Mouse (Mus musculus) Patski (cell line): ENCODE measurements around the gene Tomm22. TPM values are rescaled to one million over a fixed set of nuclear protein-coding genes. Genes with fewer than 3 reads are reported as not detected.

Experiments used
- ATAC-seq: fragments of 100-300 bp; one replicate; pipeline ENCODE4 v1.8.0; 2021
- CTCF ChIA-PET: fragments of 350-600 bp; sonication (Branson Sonifier 250); formaldehyde crosslinking; loops from one replicate; lab custom pipeline; 2022; ENCODE audit warnings: inconsistent platforms; lab: Charles Lee
- POLR2A ChIA-PET: fragments of 350-600 bp; sonication (Branson Sonifier 250); formaldehyde crosslinking; loops from one replicate; lab custom pipeline; 2022; ENCODE audit warnings: antibody characterized with exemption, inconsistent platforms; lab: Charles Lee
- DNase-seq: peaks from one replicate; pipeline ENCODE4 v3.0.0-alpha.2; 2011; ENCODE audit warnings: low read depth, low spot score
- H3K27me3 ChIP-seq: fragments of 371-371 bp; one replicate; pipeline ENCODE4 v1.5.1; 2021
- CTCF ChIP-seq: fragments of 100-300 bp; IDR thresholded peaks from one replicate; pipeline ENCODE4 v1.5.1; 2021
- in situ Hi-C: fragments of 300-500 bp; cut with MboI; formaldehyde crosslinking; loops from 3 replicates; pipeline ENCODE4 v1.11.1; 2018; ENCODE audit warnings: low pct_unique_long_range_greater_than_20kb, mixed read lengths
- polyA plus RNA-seq: library from polyadenylated mRNA; unstranded; gene quantifications from one replicate; pipeline ENCODE4 v1.2.3, GENCODE M21; 2021

Tomm22 gene
- polyA plus RNA-seq, 1 experiment from 2014 or later = 201 TPM

GRCm38 (mm10) chr15:79716710-79717109 is 46.0 kb downstream of the Tomm22 start:
- no peak for DNase-seq
- CTCF ChIA-PET = interaction anchor here (0.8 to 1.2 kb wide), 2 partner anchors 9 to 19 kb away, joined by 3 read pairs; no protein-coding TSS in a partner anchor
- no peak for TF ChIP-seq CTCF
- POLR2A ChIA-PET = interaction anchor here (1.5 kb wide), 1 partner anchor 24 kb away, joined by 5 read pairs; no protein-coding TSS in a partner anchor
- in situ Hi-C loops = no loop called here
- no peaks in the 10 kb centered on the region for H3K27me3 ChIP-seq
- no peak for ATAC-seq

DNA sequence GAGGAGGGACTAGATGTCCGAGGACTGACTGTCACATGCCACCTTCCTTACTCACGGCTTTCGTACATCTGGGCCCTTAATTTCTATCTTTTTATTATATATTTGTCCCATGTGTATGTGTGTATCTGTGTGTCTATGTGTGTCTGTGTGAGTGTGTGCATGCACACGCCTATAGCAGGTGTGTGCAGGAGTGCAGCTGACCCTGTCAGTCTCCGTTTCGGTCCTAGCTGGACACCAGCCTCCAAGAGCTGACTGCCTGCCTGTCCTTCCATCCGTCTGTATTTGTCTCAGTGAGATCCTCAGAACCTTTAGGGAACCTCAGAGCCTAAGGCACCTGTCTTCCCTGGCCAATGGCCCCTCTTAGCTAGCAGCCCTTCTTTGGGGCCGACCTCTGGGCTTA is 49.6 kb downstream of the Tomm22 start:
- ATAC-seq (no peak), DNase-seq (no peak)
- in situ Hi-C loops = no loop called here
- ChIA-PET POLR2A (no interaction called here), CTCF (no interaction called here)
- TF ChIP-seq CTCF = no peak
- no peaks in the 10 kb centered on the region for H3K27me3 ChIP-seq

- in situ Hi-C loops = no loop called here
- no peak for ATAC-seq
- ChIA-PET POLR2A (no interaction called here), CTCF (no interaction called here)
- no peak for DNase-seq
- H3K27me3 ChIP-seq = no peaks in the 10 kb centered on the region
- no peak for TF ChIP-seq CTCF
These were observed 50.1 kb downstream of the Tomm22 start for GRCm38 (mm10) chr15:79720796-79721195.

Other genes with a start within 250 kb of the Tomm22 start
- gene Csnk1e, start 215.3 kb upstream of the Tomm22 start, polyA plus RNA-seq = 128 TPM
- gene Kcnj4, start 165.6 kb upstream of the Tomm22 start, polyA plus RNA-seq = 3.8 TPM
- gene Kdelr3, start 154.4 kb upstream of the Tomm22 start, polyA plus RNA-seq = 35.8 TPM
- 326 TPM for gene Ddx17, start 124.1 kb upstream of the Tomm22 start, polyA plus RNA-seq
- 0.15 TPM for gene Dmc1, start 65.8 kb upstream of the Tomm22 start, polyA plus RNA-seq
- 4.6 TPM for gene Fam227a, start 11.9 kb upstream of the Tomm22 start, polyA plus RNA-seq
- 46.0 TPM for gene Cby1, start 11.7 kb upstream of the Tomm22 start, polyA plus RNA-seq
- gene Josd1, start 17.1 kb downstream of the Tomm22 start, polyA plus RNA-seq = 43.4 TPM
- 33.4 TPM for gene Gtpbp1, start 20.0 kb downstream of the Tomm22 start, polyA plus RNA-seq
- gene Sun2, start 71.7 kb downstream of the Tomm22 start, polyA plus RNA-seq = 69.6 TPM
- 76.8 TPM for gene Dnal4, start 107.0 kb downstream of the Tomm22 start, polyA plus RNA-seq
- 6.6 TPM for gene Nptxr, start 133.9 kb downstream of the Tomm22 start, polyA plus RNA-seq
- gene Npcd, start 163.4 kb downstream of the Tomm22 start, polyA plus RNA-seq = 2.1 TPM
- 75.9 TPM for gene Cbx6, start 163.8 kb downstream of the Tomm22 start, polyA plus RNA-seq
- 10.5 TPM for gene Apobec3, start 220.8 kb downstream of the Tomm22 start, polyA plus RNA-seq